Comparison of ENCODE assay signal across 10 mouse cellular contexts in genomic region chr2:150558568-150558967, GRCm38 (mm10). TPM values are rescaled to one million over a fixed set of nuclear protein-coding genes. Genes with fewer than 3 reads are reported as not detected.
A peak's percentile ranks its signal among the peaks of the same experiment; 100 is the strongest.
DNase-seq lines count a peak whose midpoint lies in the region; ATAC-seq lines count a peak whose summit lies in the region.
"Had no signal": no experiment of that assay in that cellular context is flagged by ENCODE, and none has a peak within 500 bp of the region (broad histone marks: within the 10 kb centered on the region; RNA-seq: fewer than 3 reads in every experiment).

No protein-coding gene starts in this region.

- WGBS in hindbrain, embryonic 16.5 days: 50% methylated on average over 3 of the region's 3 CpGs
- WGBS in hindbrain, embryonic 13.5 days: 63% methylated on average over 3 of the region's 3 CpGs
- WGBS in midbrain, embryonic 13.5 days: 56% methylated on average over 3 of the region's 3 CpGs

- DNase-seq in CD4-positive, CD25-positive, alpha-beta regulatory T cell, adult 2 months (ENCODE audit: low read depth, low spot score): peak; percentile 81
- DNase-seq in T-cell, adult 2 months (ENCODE audit: low spot score): peak; percentile 57
- peak; percentile 55 for DNase-seq in kidney, adult 9 months
- no peak for DNase-seq in urinary bladder, postnatal 25 days (ENCODE audit: low spot score)
- DNase-seq in cerebellum, adult 9-11 months: no peak

- H3K27me3 ChIP-seq in hindbrain, embryonic 16.5 days (replicated peaks; ENCODE audit: control insufficient read depth, insufficient read depth, low read length): no peaks in the 10 kb centered on the region
- H3K27me3 ChIP-seq in hindbrain, embryonic 13.5 days: no peaks in the 10 kb centered on the region
- H3K27me3 ChIP-seq in midbrain, embryonic 13.5 days: no peaks in the 10 kb centered on the region
- H3K27me3 ChIP-seq: embryonic facial prominence, embryonic 12.5 days; stomach, embryonic 15.5 days had no signal

- no peak overlapping the region for H3K4me3 ChIP-seq in hindbrain, embryonic 16.5 days (ENCODE audit: low read length)
- no peak overlapping the region for H3K4me3 ChIP-seq in hindbrain, embryonic 13.5 days
- H3K4me3 ChIP-seq in midbrain, embryonic 13.5 days (replicated peaks): no peak overlapping the region
- H3K4me3 ChIP-seq: embryonic facial prominence, embryonic 12.5 days; stomach, embryonic 15.5 days had no signal

- H3K4me2 ChIP-seq in hindbrain, embryonic 16.5 days (ENCODE audit: low read length): no peak overlapping the region
- H3K4me2 ChIP-seq in hindbrain, embryonic 13.5 days: no peak overlapping the region
- H3K4me2 ChIP-seq in midbrain, embryonic 13.5 days (replicated peaks): no peak overlapping the region
- H3K4me2 ChIP-seq: embryonic facial prominence, embryonic 12.5 days; stomach, embryonic 15.5 days had no signal

- H3K36me3 ChIP-seq in hindbrain, embryonic 16.5 days (ENCODE audit: control insufficient read depth, insufficient read depth, low read length): no peaks in the 10 kb centered on the region
- H3K36me3 ChIP-seq in hindbrain, embryonic 13.5 days: no peaks in the 10 kb centered on the region
- H3K36me3 ChIP-seq in midbrain, embryonic 13.5 days: no peaks in the 10 kb centered on the region
- H3K36me3 ChIP-seq: embryonic facial prominence, embryonic 12.5 days; stomach, embryonic 15.5 days had no signal

- no peaks in the 10 kb centered on the region for H3K9me3 ChIP-seq in hindbrain, embryonic 16.5 days (ENCODE audit: control insufficient read depth, low read length)
- H3K9me3 ChIP-seq in hindbrain, embryonic 13.5 days: no peaks in the 10 kb centered on the region
- H3K9me3 ChIP-seq in midbrain, embryonic 13.5 days: no peaks in the 10 kb centered on the region
- H3K9me3 ChIP-seq: embryonic facial prominence, embryonic 12.5 days; stomach, embryonic 15.5 days had no signal

- H3K9ac ChIP-seq in hindbrain, embryonic 16.5 days (ENCODE audit: low read depth, low read length): no peak overlapping the region
- no peak overlapping the region for H3K9ac ChIP-seq in hindbrain, embryonic 13.5 days
- no peak overlapping the region for H3K9ac ChIP-seq in midbrain, embryonic 13.5 days (replicated peaks)
- H3K9ac ChIP-seq: embryonic facial prominence, embryonic 12.5 days; stomach, embryonic 15.5 days had no signal

- ATAC-seq in hindbrain, embryonic 16.5 days: 0 out of 2 replicates have a peak, but pooled peaks have one; percentile 45
- ATAC-seq in hindbrain, embryonic 13.5 days (ENCODE audit: low FRiP score): no peak
- ATAC-seq in midbrain, embryonic 13.5 days: 0 out of 2 replicates have a peak, but pooled peaks have one; percentile 20

- no peak overlapping the region for H3K27ac ChIP-seq in hindbrain, embryonic 16.5 days (ENCODE audit: low read depth, low read length)
- H3K27ac ChIP-seq in hindbrain, embryonic 13.5 days: no peak overlapping the region
- no peak overlapping the region for H3K27ac ChIP-seq in midbrain, embryonic 13.5 days
- H3K27ac ChIP-seq: embryonic facial prominence, embryonic 12.5 days; stomach, embryonic 15.5 days had no signal

- no peaks in the 10 kb centered on the region for H3K4me1 ChIP-seq in hindbrain, embryonic 16.5 days (ENCODE audit: control insufficient read depth, insufficient read depth, low read depth, low read length)
- H3K4me1 ChIP-seq in hindbrain, embryonic 13.5 days (replicated peaks): no peaks in the 10 kb centered on the region
- H3K4me1 ChIP-seq in midbrain, embryonic 13.5 days (replicated peaks): no peaks in the 10 kb centered on the region
- H3K4me1 ChIP-seq: embryonic facial prominence, embryonic 12.5 days; stomach, embryonic 15.5 days had no signal

RNA-seq across cellular contexts. Expression of gene Cst7, which starts 11.6 kb away (rescaled TPM):
- polyA plus RNA-seq in hindbrain, embryonic 16.5 days (2015; fragmentation: Nextera tagmentation; extraction: Ambion mirVana): 0.41 and 0.42 TPM in 2 replicates
- 0.21 and 0.40 TPM in 2 replicates for polyA plus RNA-seq in hindbrain, embryonic 13.5 days (2015; fragmentation: Nextera tagmentation; extraction: Ambion mirVana)
- polyA plus RNA-seq in midbrain, embryonic 13.5 days (2015; fragmentation: Nextera tagmentation; extraction: Ambion mirVana): 0.16 TPM in 1 of 2 replicates, not detected in the other

RNA-seq across cellular contexts. Expression of gene Apmap, which starts 49.8 kb away (rescaled TPM):
- 43.9 and 44.0 TPM in 2 replicates for polyA plus RNA-seq in hindbrain, embryonic 16.5 days (2015; fragmentation: Nextera tagmentation; extraction: Ambion mirVana)
- 42.9 and 45.9 TPM in 2 replicates for polyA plus RNA-seq in hindbrain, embryonic 13.5 days (2015; fragmentation: Nextera tagmentation; extraction: Ambion mirVana)
- polyA plus RNA-seq in midbrain, embryonic 13.5 days (2015; fragmentation: Nextera tagmentation; extraction: Ambion mirVana): 39.9 and 43.0 TPM in 2 replicates

Comparison
In these comparisons a context has a peak if more than half of its experiments do, and no peak if none do; other contexts are left out.
1. DNase-seq: peak in CD4-positive, CD25-positive, alpha-beta regulatory T cell, adult 2 months (single experiment), T-cell, adult 2 months (single experiment) and kidney, adult 9 months (single experiment); none in urinary bladder, postnatal 25 days (single experiment) and cerebellum, adult 9-11 months (single experiment).